In the genomic region with DNA sequence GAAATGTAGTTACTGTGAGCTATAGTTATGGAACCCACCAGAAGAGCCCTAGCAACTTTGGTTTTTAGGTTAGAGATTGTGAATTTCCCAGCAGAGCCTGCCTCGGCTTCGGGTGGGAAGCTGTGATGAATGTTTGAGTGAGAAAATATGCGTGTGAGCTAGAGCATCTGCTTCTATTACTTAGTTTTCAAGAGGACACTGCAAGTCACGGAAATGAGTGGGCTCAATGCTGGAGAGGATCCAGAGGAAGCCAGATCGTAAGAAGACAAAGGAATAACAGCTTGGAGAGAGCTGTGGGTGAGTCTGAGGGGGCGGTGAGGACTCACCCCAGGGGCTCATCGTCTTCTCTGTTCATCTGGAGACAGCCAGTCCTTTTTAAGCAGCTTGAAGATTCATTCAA, we compare ENCODE assay signal across 14 mouse cellular contexts.
DNase-seq lines count a peak whose midpoint lies in the region; ATAC-seq and TF ChIP-seq lines count a peak whose summit lies in the region.
"Had no signal": no experiment of that assay in that cellular context is flagged by ENCODE, and none has a peak within 500 bp of the region (broad histone marks: within the 10 kb centered on the region; RNA-seq: fewer than 3 reads in every experiment).

No protein-coding gene starts in this region.

- H3K4me3 ChIP-seq in forebrain, postnatal 0 days (ENCODE audit: low read depth, low read length) = no peak overlapping the region
- no peak overlapping the region for H3K4me3 ChIP-seq in forebrain, embryonic 12.5 days (replicated peaks)
- H3K4me3 ChIP-seq: embryonic facial prominence, embryonic 15.5 days; megakaryocyte, embryonic 14.5 days had no signal

- no peak for TF ChIP-seq CTCF in forebrain, postnatal 0 days (IDR thresholded peaks at IDR 0.05; ENCODE audit: low read depth)

- 57% methylated on average over 7 of the region's 7 CpGs for WGBS in forebrain, postnatal 0 days
- 76% methylated on average over 7 of the region's 7 CpGs for whole genome bisulfite sequencing in forebrain, embryonic 12.5 days

- H3K4me1 ChIP-seq in forebrain, postnatal 0 days (ENCODE audit: insufficient read depth) = no peaks in the 10 kb centered on the region
- H3K4me1 ChIP-seq in forebrain, embryonic 12.5 days = no peaks in the 10 kb centered on the region
- H3K4me1 ChIP-seq: embryonic facial prominence, embryonic 15.5 days; megakaryocyte, embryonic 14.5 days had no signal

- no peak overlapping the region for H3K9ac ChIP-seq in forebrain, postnatal 0 days
- H3K9ac ChIP-seq in forebrain, embryonic 12.5 days = no peak overlapping the region
- H3K9ac ChIP-seq: embryonic facial prominence, embryonic 15.5 days had no signal

- no peaks in the 10 kb centered on the region for H3K27me3 ChIP-seq in forebrain, postnatal 0 days (ENCODE audit: insufficient read depth, low read length)
- H3K27me3 ChIP-seq in forebrain, embryonic 12.5 days = no peaks in the 10 kb centered on the region
- H3K27me3 ChIP-seq: embryonic facial prominence, embryonic 15.5 days; megakaryocyte, embryonic 14.5 days had no signal

- no peak overlapping the region for H3K27ac ChIP-seq in forebrain, postnatal 0 days (ENCODE audit: low read depth, low read length)
- H3K27ac ChIP-seq in forebrain, embryonic 12.5 days = no peak overlapping the region
- H3K27ac ChIP-seq: embryonic facial prominence, embryonic 15.5 days had no signal

- peak; percentile 18 for DNase-seq in forebrain, postnatal 0 days
- DNase-seq in right cerebral cortex, adult 18-20 months = peak; percentile 94
- no peak for DNase-seq in right cerebral cortex, postnatal 4 days
- peak; percentile 36 to 71 for DNase-seq in left cerebral cortex, postnatal 10 days (ENCODE audit: extremely low spot score in 1 of 2, low spot score in 2 of 2)
- no peak for DNase-seq in adrenal gland, postnatal 25 days
- DNase-seq in embryo, embryonic 10.5 days (ENCODE audit: low spot score) = no peak
- DNase-seq in retina, postnatal 1 day = no peak
- DNase-seq: cerebellum, adult 11 months; thymus, adult 18-20 months had no signal

- H3K9me3 ChIP-seq in forebrain, postnatal 0 days (ENCODE audit: low read length) = no peaks in the 10 kb centered on the region
- H3K9me3 ChIP-seq in forebrain, embryonic 12.5 days = no peaks in the 10 kb centered on the region
- H3K9me3 ChIP-seq: embryonic facial prominence, embryonic 15.5 days had no signal

- ATAC-seq in forebrain, postnatal 0 days = no peak
- no peak for ATAC-seq in forebrain, embryonic 12.5 days (ENCODE audit: low FRiP score)
- ATAC-seq: inflammation-experienced regulatory T-cells, adult 6 months had no signal

- H3K4me2 ChIP-seq in forebrain, postnatal 0 days (ENCODE audit: low read depth) = no peak overlapping the region
- no peak overlapping the region for H3K4me2 ChIP-seq in forebrain, embryonic 12.5 days
- H3K4me2 ChIP-seq: embryonic facial prominence, embryonic 15.5 days had no signal

- H3K36me3 ChIP-seq in forebrain, postnatal 0 days (ENCODE audit: insufficient read depth) = no peaks in the 10 kb centered on the region
- no peaks in the 10 kb centered on the region for H3K36me3 ChIP-seq in forebrain, embryonic 12.5 days (replicated peaks)
- H3K36me3 ChIP-seq: embryonic facial prominence, embryonic 15.5 days; G1E had no signal

- intact Hi-C loops in left cerebral cortex, postnatal 10 days (cut with DNase I) = no loop called here

Comparison
In these comparisons a context has a peak if more than half of its experiments do, and no peak if none do; other contexts are left out.
1. DNase-seq: peak in forebrain, postnatal 0 days (single experiment), right cerebral cortex, adult 18-20 months (single experiment) and left cerebral cortex, postnatal 10 days (2 of 2); none in right cerebral cortex, postnatal 4 days (single experiment), adrenal gland, postnatal 25 days (single experiment), embryo, embryonic 10.5 days (single experiment) and retina, postnatal 1 day (single experiment).